Mouse (Mus musculus) hindbrain, embryonic 10.5 days (tissue): ENCODE data around the gene Hmgb1. TPM values are rescaled to one million over a fixed set of nuclear protein-coding genes. Genes with fewer than 3 reads are reported as not detected.

Experiments
- DNase-seq: peaks from one replicate; pipeline ENCODE4 v3.0.0-alpha.2; 2017; ENCODE audit warnings: low spot score
- H3K27ac ChIP-seq: fragments of 300-500 bp; sonication (generic); 2 replicates; pipeline ENCODE4 v1.5.1; 2016; ENCODE audit warnings: mild to moderate bottlenecking, moderate library complexity
- H3K27me3 ChIP-seq: fragments of 300-500 bp; sonication (generic); 2 replicates; pipeline ENCODE4 v1.6.1; 2016; ENCODE audit warnings: mild to moderate bottlenecking; ENCODE audit not compliant: poor library complexity, insufficient read depth, severe bottlenecking
- H3K36me3 ChIP-seq: fragments of 300-500 bp; sonication (generic); 2 replicates; pipeline ENCODE4 v1.6.1; 2016; ENCODE audit warnings: mild to moderate bottlenecking, moderate library complexity
- H3K4me1 ChIP-seq: fragments of 300-500 bp; sonication (generic); replicated peaks from 2 replicates; pipeline ENCODE4 v1.6.1; 2016; ENCODE audit warnings: mild to moderate bottlenecking
- H3K4me3 ChIP-seq: fragments of 300-500 bp; sonication (generic); 2 replicates; pipeline ENCODE4 v1.5.1; 2016; ENCODE audit warnings: mild to moderate bottlenecking, moderate library complexity
- H3K9me3 ChIP-seq: fragments of 300-500 bp; sonication (generic); 2 replicates; pipeline ENCODE4 v1.6.1; 2016; ENCODE audit warnings: mild to moderate bottlenecking, moderate library complexity
- WGBS: fragments of 180-500 bp; shearing (Covaris S2); methylation state at CpG from one replicate; pipeline ENCODE4 v1.1.7; 2016; 5-methylcytosine and 5-hydroxymethylcytosine counted together
- polyA plus RNA-seq: library from polyadenylated mRNA; unstranded; fragments of >200 nt; fragmentation: Nextera tagmentation; extraction: Ambion mirVana; gene quantifications from 2 replicates; pipeline ENCODE4 v1.2.1, GENCODE M21; 2016

The Hmgb1 gene
- polyA plus RNA-seq, 1 experiment from 2014 or later = 1,115 TPM

GRCm38 (mm10) chr5:149182186-149182870 is 2.0 kb downstream of the Hmgb1 start:
- H3K4me3 ChIP-seq = no peak overlapping the region
- peaks cover 31% of the 10 kb centered on the region for H3K4me1 ChIP-seq
- no peaks in the 10 kb centered on the region for H3K27me3 ChIP-seq
- DNase-seq = no peak
- H3K9me3 ChIP-seq = no peaks in the 10 kb centered on the region
- H3K36me3 ChIP-seq = peaks cover 5% of the 10 kb centered on the region; the same call in 1 of the 2 replicates
- H3K27ac ChIP-seq = peak overlapping the region; percentile 43; the same call in 1 of the 2 replicates
- 86% methylated on average over 5 of the region's 5 CpGs for WGBS

DNA sequence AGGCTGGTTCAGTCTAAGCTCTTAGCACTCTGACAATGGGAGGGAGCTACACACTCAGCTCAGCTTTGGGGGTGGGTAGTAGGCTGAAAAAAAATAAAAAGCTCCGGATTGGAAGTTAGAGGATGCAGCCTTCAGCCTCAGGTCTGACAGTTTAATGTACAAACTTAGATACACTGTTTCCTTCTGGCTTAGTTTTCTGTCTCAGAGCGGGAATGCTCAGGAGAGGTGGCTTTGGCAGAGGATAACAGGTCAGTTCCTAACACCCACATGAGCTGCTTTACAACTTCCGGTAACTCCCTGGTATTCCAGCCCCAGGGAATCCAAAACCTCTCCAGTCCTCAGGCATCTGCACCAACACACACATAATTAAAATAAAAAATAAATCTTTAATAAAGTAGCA is 4.5 kb downstream of the Hmgb1 start:
- Histone ChIP-seq H3K9me3 (no peaks in the 10 kb centered on the region), H3K4me1 (peaks cover 14% of the 10 kb centered on the region), H3K27ac (no peak overlapping the region), H3K4me3 (no peak overlapping the region), H3K27me3 (no peaks in the 10 kb centered on the region), H3K36me3 (no peaks in the 10 kb centered on the region)
- WGBS = 86% methylated on average over 3 of the region's 3 CpGs
- DNase-seq = no peak

GRCm38 (mm10) chr5:149178095-149178494 is 6.2 kb downstream of the Hmgb1 start:
- no peak for DNase-seq
- Histone ChIP-seq H3K4me1 (peaks cover 11% of the 10 kb centered on the region), H3K9me3 (no peaks in the 10 kb centered on the region), H3K36me3 (no peaks in the 10 kb centered on the region), H3K27ac (no peak overlapping the region), H3K4me3 (no peak overlapping the region), H3K27me3 (no peaks in the 10 kb centered on the region)
- WGBS = 85% methylated on average over 5 of the region's 5 CpGs

DNA sequence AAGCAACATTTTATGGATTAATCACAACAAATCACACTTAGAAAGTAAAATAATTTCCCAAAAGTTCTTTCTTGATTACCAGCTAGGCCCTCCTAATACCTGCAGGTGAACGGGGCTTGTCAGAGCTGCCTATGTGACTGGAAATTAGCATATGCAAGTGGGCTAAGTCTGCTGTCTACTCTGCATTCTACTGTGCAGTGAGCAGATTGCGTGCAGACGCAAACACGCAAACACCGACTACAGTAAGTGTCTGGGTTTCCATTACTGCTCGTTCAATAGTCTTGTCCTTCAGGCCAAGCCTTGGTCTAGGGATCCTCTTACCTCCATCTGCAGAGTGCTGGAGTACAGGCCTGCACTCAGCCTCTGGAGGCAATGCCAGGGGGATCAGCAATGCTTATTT is 8.6 kb downstream of the Hmgb1 start:
- DNase-seq = no peak
- Histone ChIP-seq H3K36me3 (no peaks in the 10 kb centered on the region), H3K9me3 (no peaks in the 10 kb centered on the region), H3K27me3 (no peaks in the 10 kb centered on the region), H3K27ac (no peak overlapping the region), H3K4me1 (0 out of 2 replicates have a peak, but pooled peaks cover 2% of the 10 kb centered on the region), H3K4me3 (no peak overlapping the region)
- WGBS = 91% methylated on average over 6 of the region's 6 CpGs

- Histone ChIP-seq H3K4me1 (0 out of 2 replicates have a peak, but pooled peaks cover 2% of the 10 kb centered on the region), H3K4me3 (no peak overlapping the region), H3K9me3 (no peaks in the 10 kb centered on the region), H3K27me3 (no peaks in the 10 kb centered on the region), H3K36me3 (no peaks in the 10 kb centered on the region), H3K27ac (no peak overlapping the region)
- 88% methylated on average over 7 of the region's 7 CpGs for WGBS
- no peak for DNase-seq
These were observed 9.8 kb downstream of the Hmgb1 start for GRCm38 (mm10) chr5:149174527-149174926.

- no peaks in the 10 kb centered on the region for H3K9me3 ChIP-seq
- 70% methylated on average over 10 of the region's 10 CpGs for WGBS
These were observed 12.0 kb downstream of the Hmgb1 start for GRCm38 (mm10) chr5:149172246-149172645.

DNA sequence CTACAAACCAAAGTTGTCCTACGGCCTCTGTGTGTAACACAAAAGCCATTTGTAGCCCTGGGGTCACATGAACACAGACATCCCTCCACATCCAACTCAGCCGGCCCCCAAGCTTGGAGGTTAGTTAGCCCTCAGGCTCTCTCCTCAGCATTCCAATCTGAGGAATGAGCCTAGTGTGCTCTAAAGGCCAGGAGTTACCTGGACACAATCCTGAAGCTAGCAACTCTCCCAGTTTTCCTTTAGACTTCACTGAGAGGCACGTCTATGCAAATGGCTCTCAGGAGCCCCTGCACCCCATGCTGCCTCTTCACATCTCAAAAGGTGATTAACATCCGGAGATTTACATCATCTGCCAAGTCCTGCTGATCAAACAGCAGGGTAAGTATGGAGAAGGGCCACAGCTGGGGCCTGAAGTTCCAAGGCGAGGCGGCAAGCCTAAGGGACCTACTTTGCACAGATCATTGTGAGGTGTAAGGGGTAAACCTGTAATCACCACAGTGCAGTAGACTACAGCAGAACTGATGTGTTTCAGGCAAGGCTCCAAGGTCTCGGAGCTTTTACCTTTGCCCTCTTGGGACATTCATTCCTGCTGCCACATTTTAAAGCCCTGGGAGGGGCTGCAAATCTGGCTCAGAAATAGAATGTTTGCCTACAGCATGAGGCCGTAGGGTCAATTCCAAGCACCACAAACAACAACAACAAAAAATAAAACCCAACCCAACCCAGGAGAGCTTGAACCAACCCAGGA is 13.3 kb downstream of the Hmgb1 start:
- Histone ChIP-seq H3K27ac (no peak overlapping the region), H3K27me3 (no peaks in the 10 kb centered on the region), H3K36me3 (no peaks in the 10 kb centered on the region), H3K4me3 (no peak overlapping the region), H3K4me1 (0 out of 2 replicates have a peak, but pooled peaks cover 2% of the 10 kb centered on the region), H3K9me3 (no peaks in the 10 kb centered on the region)
- 50% methylated on average over 8 of the region's 8 CpGs for WGBS
- DNase-seq = no peak

More at GRCm38 (mm10) chr5:149172246-149172645, 12.0 kb downstream of the Hmgb1 start:
- DNase-seq = no peak
- no peaks in the 10 kb centered on the region for H3K36me3 ChIP-seq
- H3K4me1 ChIP-seq = 0 out of 2 replicates have a peak, but pooled peaks cover 2% of the 10 kb centered on the region
- no peaks in the 10 kb centered on the region for H3K27me3 ChIP-seq
- no peak overlapping the region for H3K27ac ChIP-seq
- no peak overlapping the region for H3K4me3 ChIP-seq

GRCm38 (mm10) chr5:149168816-149169215 is 15.5 kb downstream of the Hmgb1 start:
- H3K4me1 ChIP-seq = peaks cover 16% of the 10 kb centered on the region; the same call in 1 of the 2 replicates
- no peak overlapping the region for H3K27ac ChIP-seq
- H3K4me3 ChIP-seq = no peak overlapping the region
- DNase-seq = no peak
- WGBS = 89% methylated on average over 9 of the region's 9 CpGs
- H3K36me3 ChIP-seq = no peaks in the 10 kb centered on the region
- no peaks in the 10 kb centered on the region for H3K27me3 ChIP-seq
- H3K9me3 ChIP-seq = no peaks in the 10 kb centered on the region

DNA sequence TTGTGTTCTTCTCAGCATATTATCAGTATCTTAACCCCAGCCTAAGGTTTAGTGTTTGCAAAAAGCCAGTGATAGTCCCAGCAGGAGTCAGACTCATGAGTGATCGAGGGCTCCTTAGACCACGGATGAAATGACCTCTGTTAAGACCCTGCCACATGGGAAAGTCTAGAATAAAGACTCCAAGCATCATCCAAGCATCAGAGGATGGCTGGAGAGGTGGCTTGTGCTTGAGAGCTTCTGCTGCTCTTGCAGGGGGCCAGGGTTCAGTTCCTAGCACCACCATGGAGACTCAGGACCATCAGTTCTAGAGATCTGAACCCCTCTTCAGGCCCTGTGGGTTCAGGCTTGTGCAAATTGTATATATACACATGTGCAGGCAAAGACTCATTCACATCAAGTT is 16.2 kb downstream of the Hmgb1 start:
- no peak overlapping the region for H3K4me3 ChIP-seq
- H3K27ac ChIP-seq = no peak overlapping the region
- 83% methylated on average over 2 of the region's 2 CpGs for WGBS
- no peaks in the 10 kb centered on the region for H3K36me3 ChIP-seq
- DNase-seq = no peak
- no peaks in the 10 kb centered on the region for H3K27me3 ChIP-seq
- H3K9me3 ChIP-seq = no peaks in the 10 kb centered on the region
- peaks cover 16% of the 10 kb centered on the region; the same call in 1 of the 2 replicates for H3K4me1 ChIP-seq

DNA sequence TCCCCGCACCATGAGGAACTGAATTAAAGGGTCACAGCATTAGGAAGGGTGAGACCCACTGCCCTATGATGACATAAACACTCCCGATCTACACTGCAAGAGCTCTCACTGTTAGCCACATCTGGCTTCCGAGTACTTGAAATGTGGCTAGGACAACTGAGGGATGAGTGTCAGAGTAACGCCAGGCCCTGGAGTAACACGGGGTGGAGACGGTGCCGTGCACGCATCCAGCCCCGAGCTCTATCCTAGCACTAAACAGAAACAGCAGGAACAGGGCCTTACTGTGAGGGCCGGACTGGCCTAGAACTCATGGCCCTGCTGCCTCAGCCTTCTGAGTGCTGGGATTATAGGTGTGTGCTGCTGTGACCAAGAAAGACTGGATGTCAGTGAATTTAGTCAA is 18.3 kb downstream of the Hmgb1 start:
- 95% methylated on average over 10 of the region's 10 CpGs for WGBS
- no peak for DNase-seq
- H3K36me3 ChIP-seq = no peaks in the 10 kb centered on the region
- H3K9me3 ChIP-seq = no peaks in the 10 kb centered on the region
- H3K4me1 ChIP-seq = peaks cover 14% of the 10 kb centered on the region; the same call in 1 of the 2 replicates
- H3K4me3 ChIP-seq = no peak overlapping the region
- H3K27ac ChIP-seq = no peak overlapping the region
- no peaks in the 10 kb centered on the region for H3K27me3 ChIP-seq

- Histone ChIP-seq H3K4me3 (no peak overlapping the region), H3K36me3 (no peaks in the 10 kb centered on the region), H3K9me3 (no peaks in the 10 kb centered on the region), H3K27me3 (no peaks in the 10 kb centered on the region), H3K4me1 (peaks cover 14% of the 10 kb centered on the region; the same call in 1 of the 2 replicates), H3K27ac (peak overlapping the region; percentile 46)
- peak; percentile 20 for DNase-seq
- 29% methylated on average over 7 of the region's 7 CpGs for WGBS
These were observed 19.4 kb downstream of the Hmgb1 start for GRCm38 (mm10) chr5:149164881-149165280.

DNA sequence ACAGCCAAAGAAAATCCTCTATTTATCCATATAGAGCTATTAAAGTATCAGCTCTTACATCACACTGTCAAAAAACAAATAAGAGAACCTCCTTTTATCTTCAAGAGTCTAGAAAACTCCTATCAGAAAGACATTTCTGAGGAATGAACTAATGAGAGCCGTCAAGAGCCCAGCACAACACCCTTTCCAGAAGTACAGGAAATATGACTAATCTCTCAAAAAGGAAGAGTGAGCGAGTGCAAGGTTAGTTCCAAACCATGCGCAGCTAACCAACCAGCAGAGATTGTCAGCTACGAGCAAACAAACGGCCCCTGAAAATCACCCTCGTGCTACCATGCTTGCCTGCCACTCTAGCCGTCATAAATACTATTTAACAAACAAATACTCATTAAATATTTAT is 21.4 kb downstream of the Hmgb1 start:
- no peak for DNase-seq
- WGBS = 85% methylated on average over 7 of the region's 7 CpGs
- Histone ChIP-seq H3K27ac (no peak overlapping the region), H3K4me1 (peaks cover 14% of the 10 kb centered on the region; the same call in 1 of the 2 replicates), H3K9me3 (no peaks in the 10 kb centered on the region), H3K27me3 (no peaks in the 10 kb centered on the region), H3K36me3 (no peaks in the 10 kb centered on the region), H3K4me3 (no peak overlapping the region)

DNA sequence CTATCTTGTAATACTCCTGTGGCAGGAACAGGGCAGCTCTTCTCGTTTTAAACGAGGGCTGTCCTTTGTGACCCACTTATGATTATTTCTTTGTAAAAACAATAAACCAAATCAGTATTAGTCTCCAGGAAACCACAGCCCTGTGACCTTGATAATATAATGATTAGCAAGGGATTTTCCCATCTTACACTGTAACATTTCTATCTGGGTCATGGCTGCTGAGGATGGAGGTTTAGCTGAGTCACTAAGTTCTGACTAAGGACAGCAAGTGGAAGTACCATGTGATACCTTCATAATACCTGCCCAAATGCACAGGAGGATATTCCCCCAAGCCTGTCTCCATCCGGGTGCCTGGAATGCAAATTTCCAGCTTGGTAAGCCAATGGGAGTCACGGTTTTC is 23.8 kb downstream of the Hmgb1 start:
- no peak for DNase-seq
- H3K27ac ChIP-seq = no peak overlapping the region
- 88% methylated on average over 4 of the region's 4 CpGs for WGBS
- H3K4me3 ChIP-seq = no peak overlapping the region
- H3K27me3 ChIP-seq = no peaks in the 10 kb centered on the region
- H3K36me3 ChIP-seq = no peaks in the 10 kb centered on the region
- H3K9me3 ChIP-seq = no peaks in the 10 kb centered on the region
- H3K4me1 ChIP-seq = peaks cover 14% of the 10 kb centered on the region; the same call in 1 of the 2 replicates
